Mouse (Mus musculus) CD4-positive, CD25-positive, alpha-beta regulatory T cell, adult 2 months (primary cell): Measurements from ENCODE around the gene Pam16.

Source experiments
- DNase-seq: peaks from one replicate; pipeline ENCODE4 v3.0.0-alpha.2; 2012; ENCODE audit warnings: low read depth, low spot score

Gene Pam16

DNA sequence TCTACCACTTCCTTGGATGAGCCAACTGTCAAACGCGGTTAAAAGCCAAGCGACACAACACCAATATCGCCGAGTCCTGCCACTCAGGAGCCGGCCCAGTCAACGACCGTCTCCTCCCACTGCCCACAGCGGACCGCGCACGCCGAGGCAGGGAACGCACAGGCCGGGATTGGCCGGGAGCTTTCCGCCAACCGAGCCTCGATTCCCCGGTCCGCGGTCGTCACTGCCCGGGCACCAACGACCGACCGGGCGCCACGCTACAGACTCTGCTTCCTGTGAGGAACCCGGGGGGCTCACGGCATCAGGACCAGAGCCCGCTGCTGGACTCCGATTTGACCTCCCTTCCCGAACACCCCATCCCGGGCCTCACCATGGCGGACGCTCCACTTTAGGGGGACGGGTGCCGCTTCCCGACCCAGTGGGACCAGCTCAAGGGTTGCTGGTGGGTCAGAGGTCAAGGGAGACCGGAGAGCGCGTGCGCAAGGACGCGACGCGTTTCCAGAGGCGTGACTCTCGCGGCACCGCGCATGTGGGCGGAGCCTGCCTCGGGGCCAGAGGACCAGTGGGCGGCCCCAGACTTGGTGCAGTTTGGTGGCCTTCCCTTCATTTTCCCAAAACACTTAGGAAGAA, at the start of gene Pam16:
Gene Pam16 (minus strand): TSS at position 508 of the 630 bp plus-strand sequence.
- DNase-seq: peak; percentile 93

DNA sequence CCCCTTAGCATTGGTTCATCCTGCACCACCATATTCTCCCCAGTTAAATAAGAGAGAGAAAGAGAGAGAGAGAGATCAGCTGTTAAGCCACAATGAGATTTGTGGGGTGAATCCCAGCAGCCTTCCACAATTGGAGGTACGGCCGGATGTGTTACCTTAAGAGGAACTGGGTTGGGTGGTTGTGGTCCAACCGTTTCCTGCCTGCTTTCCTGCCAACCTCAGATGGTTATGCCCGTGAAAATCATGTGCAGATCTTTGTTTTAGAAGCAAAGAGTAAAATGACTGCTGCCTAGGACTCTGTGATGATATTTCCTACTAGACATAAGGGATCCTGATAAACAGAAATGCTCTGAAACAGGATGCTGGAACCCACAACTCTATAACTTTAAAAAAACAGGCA, 49.3 kb upstream of the Pam16 start:
- DNase-seq: peak; percentile 84

DNA sequence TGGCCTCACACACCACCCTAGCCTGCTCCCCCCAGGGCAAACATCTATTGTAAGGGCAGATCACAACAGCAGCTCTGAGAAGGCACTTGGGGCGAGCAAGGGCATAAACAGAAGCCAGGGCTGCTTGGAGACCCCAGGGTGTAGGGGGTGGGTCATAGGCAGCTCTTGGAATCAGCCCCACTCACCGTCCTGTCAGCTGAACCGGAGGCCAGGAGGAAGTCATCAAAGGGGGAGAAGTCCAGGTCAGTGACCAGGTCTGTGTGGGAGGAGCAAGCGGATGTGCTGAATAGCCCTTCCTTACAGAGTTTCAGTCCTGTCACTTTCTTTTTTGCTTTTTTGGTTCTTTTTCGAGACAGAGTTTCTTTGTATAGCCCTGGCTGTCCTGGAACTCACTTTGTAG, 45.5 kb upstream of the Pam16 start:
- no peak for DNase-seq

DNA sequence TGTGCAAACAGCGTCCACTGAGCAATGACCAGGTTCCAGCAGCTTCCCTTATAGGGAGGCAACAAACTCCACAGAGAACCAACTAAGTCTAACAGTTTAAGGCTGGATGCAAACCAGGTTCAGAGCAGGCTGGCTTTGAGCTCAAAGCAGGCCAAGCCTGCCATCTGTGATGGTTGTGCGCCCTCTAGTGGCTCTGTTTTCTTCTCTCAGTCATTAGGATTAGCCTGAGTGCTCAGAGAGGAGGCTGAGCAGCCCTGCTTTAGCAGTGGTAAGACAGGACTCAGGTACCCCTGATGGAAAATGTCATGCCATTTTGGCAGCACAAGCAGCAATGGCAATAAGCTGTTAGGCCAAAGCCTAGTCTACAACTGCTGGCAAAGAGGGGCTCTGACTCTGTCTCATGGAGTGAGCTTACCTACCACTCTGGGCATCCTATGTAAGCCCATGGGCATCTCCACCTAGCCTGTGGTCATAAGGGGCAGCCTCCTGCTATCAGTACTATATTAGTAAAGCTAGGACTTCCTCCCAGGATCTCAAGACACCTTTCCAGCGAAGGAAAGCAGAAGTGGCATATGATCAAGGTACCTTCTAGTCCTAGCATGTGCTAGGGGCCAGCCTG, 42.5 kb upstream of the Pam16 start:
- DNase-seq: peak; percentile 89

DNA sequence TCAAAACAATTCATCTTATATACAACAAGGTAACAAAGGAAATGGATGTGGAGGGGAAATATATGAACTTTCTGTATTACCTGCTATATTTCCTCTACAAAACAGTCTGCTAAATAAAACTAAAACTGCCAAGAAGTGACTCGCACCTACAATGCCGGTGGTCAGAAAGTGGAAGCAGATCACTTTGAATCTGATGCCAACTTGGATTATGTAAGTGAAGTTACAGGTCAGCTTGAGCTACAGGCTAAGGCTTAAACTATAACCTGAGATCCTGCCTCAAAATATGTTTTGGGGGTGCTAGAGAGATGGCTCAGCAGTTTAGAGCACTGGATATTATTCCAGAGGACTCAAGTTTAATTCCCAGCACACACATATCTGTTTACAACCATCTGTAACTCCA, 40.9 kb upstream of the Pam16 start:
- no peak for DNase-seq

DNA sequence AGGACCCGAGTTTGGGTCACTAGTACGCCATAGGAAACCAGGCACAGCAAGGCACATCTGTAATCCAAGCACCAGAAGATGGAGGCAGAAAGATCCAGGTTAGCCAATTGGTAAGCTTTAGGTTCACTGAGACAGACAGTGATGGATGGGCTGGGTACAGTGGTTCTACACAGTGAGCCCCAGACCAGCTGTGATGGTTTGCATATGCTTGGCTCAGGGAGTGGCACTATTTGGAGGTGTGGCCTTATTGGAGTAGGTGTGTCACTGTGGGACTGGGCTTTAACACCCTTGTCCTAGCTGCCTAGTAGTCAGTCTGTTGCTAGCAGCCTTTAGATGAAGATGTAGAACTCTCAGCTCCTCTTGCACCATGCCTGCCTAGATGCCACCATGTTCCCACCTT, 39.0 kb upstream of the Pam16 start:
- no peak for DNase-seq

DNA sequence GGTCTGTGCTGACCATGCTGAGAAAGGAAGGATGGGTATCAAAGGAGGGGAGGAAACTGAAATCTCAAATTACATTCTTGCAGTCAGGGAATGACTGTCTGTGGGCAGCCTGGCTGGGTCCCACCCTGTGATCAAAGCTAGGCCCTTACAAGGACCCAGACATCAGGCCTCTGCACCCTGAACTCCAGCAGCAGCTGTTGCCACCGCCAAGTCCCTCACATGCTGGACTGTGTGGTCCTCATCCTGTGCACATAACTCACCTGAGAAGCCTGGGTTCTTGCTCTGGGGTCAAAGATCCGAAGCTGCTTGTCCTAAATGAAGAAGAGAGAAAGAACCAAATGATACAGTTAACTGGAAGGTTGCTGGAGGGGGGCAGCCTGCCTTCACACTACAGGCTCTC, 36.8 kb upstream of the Pam16 start:
- DNase-seq: no peak

DNA sequence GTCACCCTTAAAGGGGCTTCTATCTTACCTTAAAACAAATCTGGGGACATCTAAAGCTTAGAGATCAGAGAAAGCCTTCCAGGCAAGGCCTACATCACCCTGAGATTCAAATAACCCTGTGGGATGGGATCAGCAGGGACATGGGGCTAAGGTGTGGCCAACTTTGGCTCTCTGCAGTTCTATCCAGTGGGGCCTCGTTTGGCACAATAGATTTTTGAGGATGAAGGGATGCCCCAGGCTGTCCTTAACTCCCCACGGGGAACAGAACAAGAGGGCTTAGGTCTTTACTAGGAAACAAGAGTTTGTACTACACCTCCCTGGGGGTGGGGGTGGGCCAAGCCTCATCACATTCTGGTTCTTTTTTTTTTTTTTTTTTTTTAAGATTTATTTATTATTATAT, 34.5 kb upstream of the Pam16 start:
- no peak for DNase-seq

DNA sequence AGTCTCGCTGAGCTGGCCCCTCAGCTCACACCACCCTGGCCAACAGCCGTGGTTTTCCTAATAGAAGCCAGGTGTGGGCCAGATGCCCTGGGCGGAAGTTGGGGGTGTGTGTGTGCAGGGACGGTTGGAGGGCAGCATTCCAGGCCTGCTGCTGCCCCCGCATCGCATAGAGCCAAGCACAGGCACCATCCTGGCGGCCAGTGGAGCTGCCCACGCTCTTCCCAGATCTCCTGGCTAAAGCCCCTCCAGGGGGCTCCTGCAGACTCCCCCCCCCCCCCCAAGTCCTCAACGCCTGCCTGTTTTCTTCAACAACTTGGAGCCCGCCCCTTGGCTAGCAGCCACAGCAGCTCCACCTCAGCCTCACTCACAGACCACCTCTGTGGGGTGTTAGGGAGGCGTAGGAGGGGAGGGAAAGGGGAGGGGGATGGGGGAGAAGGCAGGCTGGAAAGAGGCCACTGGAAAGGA, 34.0 kb upstream of the Pam16 start:
- DNase-seq: no peak

DNA sequence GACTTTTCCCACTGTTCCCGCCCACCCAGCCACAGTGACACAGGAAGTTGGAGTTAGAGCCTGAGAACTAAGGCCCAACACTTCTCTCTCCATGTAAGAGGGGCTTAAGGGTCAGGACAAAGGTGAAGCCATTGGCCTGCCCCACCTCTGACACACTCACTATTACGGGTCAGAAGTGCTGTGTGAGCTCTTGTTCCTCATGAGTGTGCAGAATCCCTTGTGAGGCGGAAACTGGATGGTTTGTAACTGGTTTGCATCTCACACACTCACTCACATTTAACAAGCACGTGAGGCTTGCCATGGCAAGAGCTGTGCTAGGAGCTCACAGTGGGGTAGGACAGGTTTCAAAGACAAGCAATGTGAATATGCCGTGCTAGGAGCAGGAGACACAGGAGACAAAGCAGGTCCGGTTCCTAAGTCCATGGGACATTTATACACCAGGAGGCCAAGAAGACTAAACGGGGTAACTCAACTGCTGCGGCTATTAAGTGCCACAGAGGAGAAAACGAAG, 31.8 kb upstream of the Pam16 start:
- no peak for DNase-seq

DNA sequence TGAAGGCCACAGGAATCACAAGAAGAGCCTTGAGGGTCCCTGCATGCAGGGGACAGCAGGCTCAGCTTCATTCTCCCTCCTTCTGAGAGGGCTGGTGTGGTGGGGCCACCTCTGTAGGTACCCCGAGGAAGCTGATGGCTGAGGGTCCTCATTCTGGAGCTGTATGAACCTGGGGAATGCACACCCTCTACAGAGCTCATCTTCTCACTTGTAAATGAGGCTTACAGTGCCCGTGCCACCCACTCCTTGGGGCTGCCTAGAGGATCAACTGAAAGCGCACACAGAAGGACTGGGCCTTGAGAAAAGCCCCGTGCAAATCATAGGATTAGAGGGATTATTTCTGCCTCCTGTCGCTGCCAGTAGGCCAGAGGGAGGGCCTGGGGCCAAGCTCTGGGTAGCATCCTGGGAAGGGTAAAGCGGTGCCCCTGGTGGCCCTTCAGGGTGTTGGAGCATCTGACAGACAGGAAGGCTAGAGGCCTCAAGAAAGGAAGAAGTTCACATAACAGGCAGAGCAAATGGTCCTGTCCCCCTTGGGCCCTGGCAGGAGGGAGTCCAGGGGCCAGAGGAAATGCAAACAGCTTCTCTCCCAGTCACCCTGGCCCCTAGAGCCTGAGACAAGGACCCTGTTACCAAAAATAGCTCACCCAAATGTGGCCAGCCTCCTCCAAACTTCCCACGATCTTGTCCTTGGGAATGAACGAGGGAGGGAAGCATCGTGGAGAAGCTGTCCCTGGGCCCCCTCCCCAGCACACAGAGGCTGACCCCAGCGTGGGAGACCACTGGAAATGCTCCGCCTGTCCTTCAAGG, 31.2 kb upstream of the Pam16 start:
- DNase-seq: no peak

DNA sequence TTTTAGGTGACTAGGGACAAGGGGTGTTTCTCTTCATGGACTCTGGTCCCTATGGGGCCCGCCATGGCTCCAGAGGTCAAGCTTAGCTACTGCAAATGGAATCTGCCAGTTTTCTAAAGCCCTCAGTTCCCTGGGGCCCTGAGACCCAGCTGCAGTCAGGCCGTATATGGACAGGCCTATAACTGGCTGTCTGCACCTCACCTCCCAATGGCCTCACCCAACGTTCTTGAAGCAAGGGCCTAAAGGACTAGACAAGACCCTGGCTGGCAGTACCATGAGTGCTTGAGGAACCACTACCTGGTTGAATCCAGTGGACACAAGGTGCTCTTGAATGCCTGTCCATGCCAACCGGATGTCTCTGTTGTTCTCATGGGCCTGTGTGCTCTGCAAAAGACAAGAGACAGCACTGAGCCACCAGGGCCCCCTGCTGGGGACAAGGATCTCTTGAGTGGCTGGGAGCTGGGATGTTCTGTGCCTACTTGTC, 30.5 kb upstream of the Pam16 start:
- no peak for DNase-seq

DNA sequence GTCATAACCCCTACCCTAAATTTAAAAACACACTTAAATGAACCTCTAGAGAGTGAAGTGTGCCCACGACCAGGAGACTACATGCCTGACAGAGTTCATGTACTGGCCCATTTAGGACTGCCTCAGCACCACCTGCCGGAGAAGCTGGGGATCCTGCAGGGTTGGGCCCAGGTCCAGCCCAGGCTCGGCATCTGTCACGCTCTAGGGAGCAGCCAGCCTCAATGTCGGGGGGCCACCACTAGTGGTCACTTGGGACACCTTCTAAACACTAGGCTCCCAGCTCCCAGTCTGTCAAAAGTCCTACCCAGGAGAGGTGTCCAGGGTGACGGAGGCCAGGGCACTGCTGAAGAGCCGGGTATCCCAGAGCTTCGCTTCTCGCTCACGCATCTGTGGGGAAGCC, 29.9 kb upstream of the Pam16 start:
- no peak for DNase-seq

DNA sequence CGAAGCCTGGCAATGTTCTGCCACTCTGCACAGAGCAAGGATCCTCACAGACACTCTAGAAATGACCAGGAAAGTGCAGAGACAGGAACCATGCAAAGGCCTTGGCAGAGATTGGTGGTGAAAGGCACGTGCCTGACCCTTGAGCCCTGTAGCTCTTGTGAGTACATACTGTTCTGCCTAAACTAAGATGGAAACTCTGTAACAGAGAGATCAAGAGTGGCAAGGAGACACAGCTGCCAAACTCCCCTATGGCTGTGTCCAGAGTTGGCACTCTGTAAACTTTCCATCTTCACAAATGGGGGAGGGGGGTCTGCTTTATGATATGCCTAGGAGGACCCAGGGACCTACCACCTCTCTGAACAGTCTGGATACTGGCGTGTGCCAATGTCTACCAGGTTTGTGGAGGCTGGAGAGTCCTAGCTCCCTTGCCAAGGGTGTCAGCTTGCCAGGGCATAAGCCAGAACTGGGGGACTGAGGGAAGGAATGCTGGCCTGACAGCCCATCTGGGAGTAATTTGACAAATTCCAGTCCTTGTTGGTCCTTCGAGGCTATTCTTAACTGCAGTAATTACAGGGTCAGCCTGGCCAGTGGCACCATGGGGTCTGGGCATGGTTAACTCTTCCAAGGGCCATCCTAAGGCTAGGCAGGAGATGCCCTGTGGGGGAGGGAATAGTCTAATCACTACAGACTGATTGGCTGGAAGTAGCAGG, 28.1 kb upstream of the Pam16 start:
- DNase-seq: no peak

DNA sequence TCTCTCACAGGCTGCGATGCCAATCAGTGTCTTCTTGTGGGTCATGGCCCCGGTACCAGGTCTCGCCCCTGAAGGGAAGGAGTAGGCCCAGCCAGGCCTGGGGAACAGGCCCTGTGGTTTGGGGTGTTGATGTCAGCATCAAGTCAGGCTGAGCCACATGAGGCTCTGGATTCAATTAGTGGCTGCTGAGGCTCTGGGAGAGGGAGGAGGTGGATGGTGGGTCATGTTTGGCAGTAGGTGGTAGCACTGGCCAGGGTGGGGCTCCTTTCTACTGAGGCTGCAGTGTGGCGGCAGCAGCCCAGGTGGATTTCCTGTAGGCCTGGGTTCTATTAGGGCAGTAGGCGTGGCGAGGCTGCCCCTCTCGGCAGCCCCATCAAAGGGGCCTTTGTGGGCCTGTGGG, 26.8 kb upstream of the Pam16 start:
- no peak for DNase-seq

DNA sequence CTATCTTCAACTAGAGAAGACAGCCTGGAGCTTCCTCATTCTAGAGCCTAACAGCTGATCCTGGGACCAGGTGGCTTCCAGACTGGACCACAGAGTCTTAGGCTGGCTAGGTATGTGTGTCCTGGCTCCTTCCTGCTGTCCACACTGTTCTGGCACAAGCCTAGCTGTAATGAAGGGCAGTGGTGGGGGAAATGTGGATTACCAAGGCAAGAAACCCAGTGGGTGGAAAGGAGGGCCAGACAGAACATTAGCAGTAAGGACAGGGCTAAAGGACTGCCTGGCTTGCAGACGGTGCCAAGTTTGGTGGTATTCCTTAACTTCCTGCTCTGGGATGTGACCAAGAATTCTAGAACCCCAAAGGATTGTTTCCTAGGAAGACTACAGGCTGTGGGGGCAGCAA, 26.3 kb upstream of the Pam16 start:
- no peak for DNase-seq

DNA sequence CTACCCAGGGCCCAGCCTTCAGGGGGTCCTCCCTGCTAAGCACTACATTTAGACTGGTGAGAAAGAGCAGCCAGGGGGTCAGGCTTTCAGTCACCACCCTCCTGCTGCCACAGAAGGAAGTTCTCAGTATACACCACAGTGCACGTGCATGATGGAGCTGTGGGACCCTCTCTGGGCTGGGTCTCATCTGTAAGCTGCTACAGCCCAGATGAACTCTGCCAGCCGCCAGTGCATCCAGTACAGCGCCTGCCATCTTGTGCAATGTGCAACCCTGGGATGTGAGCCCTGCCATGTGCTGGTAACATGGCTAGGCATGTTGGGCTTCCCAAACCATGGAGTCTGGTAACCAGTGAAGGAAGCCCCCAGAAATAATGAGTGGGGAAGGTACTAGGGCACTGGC, 25.4 kb upstream of the Pam16 start:
- no peak for DNase-seq

DNA sequence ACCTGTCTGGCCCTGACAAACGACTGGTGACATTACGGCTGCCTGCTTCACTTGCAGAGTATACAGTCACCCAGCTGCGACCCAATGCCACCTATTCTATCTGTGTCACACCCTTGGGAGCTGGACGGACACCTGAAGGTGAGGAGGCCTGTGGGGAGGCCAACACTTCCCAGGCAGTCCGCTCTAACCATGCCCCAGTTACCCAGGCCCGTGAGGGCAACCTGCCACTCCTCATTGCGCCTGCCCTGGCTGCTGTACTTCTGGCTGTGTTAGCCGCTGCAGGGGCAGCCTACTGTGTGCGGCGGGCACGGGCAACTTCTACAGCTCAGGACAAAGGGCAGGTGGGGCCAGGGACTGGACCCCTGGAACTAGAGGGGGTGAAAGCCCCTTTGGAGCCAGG, 24.9 kb upstream of the Pam16 start:
- no peak for DNase-seq

DNA sequence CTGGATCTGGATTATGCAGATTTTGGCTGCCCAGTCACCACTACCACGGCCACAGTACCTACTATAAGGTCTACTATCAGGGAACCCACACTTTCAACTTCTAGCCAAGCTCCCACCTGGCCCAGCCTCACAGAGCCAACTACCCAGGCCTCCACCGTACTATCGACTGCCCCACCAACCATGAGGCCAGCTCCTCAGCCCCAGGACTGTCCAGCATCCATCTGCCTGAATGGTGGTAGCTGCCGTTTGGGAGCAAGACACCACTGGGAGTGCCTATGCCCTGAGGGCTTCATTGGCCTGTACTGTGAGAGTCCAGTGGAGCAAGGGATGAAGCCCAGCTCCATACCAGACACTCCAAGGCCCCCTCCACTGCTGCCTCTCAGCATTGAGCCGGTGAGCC, 24.4 kb upstream of the Pam16 start:
- DNase-seq: no peak

DNA sequence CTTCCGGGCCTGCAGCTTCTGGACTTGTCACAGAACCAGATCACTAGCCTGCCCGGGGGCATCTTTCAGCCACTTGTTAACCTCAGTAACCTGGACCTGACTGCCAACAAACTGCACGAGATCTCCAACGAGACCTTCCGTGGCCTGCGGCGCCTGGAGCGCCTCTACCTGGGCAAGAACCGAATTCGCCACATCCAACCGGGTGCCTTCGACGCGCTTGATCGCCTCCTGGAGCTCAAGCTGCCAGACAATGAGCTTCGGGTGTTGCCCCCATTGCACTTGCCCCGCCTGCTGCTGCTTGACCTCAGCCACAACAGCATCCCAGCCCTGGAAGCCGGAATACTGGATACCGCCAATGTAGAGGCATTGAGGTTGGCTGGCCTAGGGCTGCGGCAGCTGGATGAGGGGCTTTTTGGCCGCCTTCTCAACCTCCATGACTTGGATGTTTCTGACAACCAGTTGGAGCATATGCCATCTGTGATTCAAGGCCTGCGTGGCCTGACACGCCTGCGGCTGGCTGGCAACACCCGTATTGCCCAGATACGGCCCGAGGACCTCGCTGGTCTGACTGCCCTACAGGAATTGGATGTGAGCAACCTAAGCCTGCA, 23.7 kb upstream of the Pam16 start:
- no peak for DNase-seq

DNA sequence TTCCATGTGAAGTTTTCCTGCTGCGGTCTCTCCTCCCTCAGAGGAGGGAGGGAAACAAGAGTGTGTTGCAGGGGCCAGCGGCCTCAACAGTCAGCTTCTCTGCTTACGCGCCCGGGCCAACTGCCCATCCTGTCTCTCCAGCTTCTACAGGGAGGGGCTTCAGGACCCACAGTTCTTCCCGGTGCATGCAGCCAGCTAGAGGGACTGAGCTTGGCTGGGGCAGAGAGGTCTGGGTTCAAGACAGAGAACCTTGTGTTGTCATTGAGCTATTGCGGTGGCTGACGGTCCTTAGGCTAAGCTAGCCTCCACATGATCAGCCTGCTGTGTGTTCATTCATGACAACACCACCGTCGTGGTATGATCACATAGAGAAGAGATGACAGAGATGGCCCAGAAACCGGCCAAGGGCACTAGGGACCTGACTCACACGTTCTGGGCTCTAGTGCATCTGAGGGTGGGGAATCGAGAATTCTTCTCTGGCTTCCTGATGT, 22.9 kb upstream of the Pam16 start:
- DNase-seq: no peak
